Mouse (Mus musculus) CH12.LX (cell line): ENCODE data around the gene Foxp1. TPM values are rescaled to one million over a fixed set of nuclear protein-coding genes. Genes with fewer than 3 reads are reported as not detected.

Experiments
- DNase-seq: peaks from one replicate; pipeline ENCODE4 v3.0.0-alpha.2; 2013; ENCODE audit errors: extremely low read depth
- H3K27ac ChIP-seq: 2 replicates; pipeline ENCODE4 v1.5.1; 2012; ENCODE audit warnings: low read depth, mild to moderate bottlenecking, control low read depth, moderate library complexity; ENCODE audit not compliant: insufficient read depth
- H3K27me3 ChIP-seq: replicated peaks from 2 replicates; pipeline ENCODE3; 2012; ENCODE audit warnings: inconsistent platforms
- H3K36me3 ChIP-seq, 2 experiments: replicated peaks in 1 of 2; 2 replicates each; pipeline versions ENCODE3 to v1.6.1; 2012; ENCODE audit warnings: inconsistent platforms in 1 of 2, low read length in 1 of 2, mild to moderate bottlenecking in 1 of 2, mixed read lengths in 1 of 2, moderate library complexity in 1 of 2; ENCODE audit not compliant: control insufficient read depth in 1 of 2, insufficient read depth in 1 of 2
- H3K4me1 ChIP-seq, 2 experiments: 2 replicates each; pipeline ENCODE4 v1.6.1; 2012; ENCODE audit warnings: inconsistent platforms in 1 of 2, moderate library complexity in 1 of 2; ENCODE audit not compliant: insufficient read depth in 2 of 2, control insufficient read depth in 1 of 2
- H3K4me2 ChIP-seq: 2 replicates; pipeline ENCODE4 v1.6.1; 2012; ENCODE audit warnings: low read depth, mild to moderate bottlenecking, control low read depth; ENCODE audit not compliant: poor library complexity, insufficient read depth, severe bottlenecking
- H3K4me3 ChIP-seq, 3 experiments: fragments of 150-350 bp in 1 of 3; sonication (generic) in 1 of 3; replicated peaks in 1 of 3; 2 replicates each; pipeline versions ENCODE3 to v1.5.1; 2011 to 2012; ENCODE audit warnings: low read depth in 2 of 3, low read length in 2 of 3, mild to moderate bottlenecking in 2 of 3, moderate library complexity in 2 of 3, control low read depth in 1 of 3, improper control_type of control experiment in 1 of 3, inconsistent platforms in 1 of 3, mixed read lengths in 1 of 3; ENCODE audit not compliant: poor library complexity in 1 of 3
- H3K79me2 ChIP-seq: replicated peaks from 2 replicates; pipeline ENCODE4 v1.6.1; 2012; ENCODE audit warnings: mild to moderate bottlenecking, moderate library complexity; ENCODE audit not compliant: control insufficient read depth, poor library complexity, insufficient read depth, severe bottlenecking; ENCODE audit errors: extremely low read depth
- H3K9ac ChIP-seq: 2 replicates; pipeline ENCODE4 v1.6.1; 2012; ENCODE audit warnings: low read depth, mild to moderate bottlenecking, control low read depth, moderate library complexity; ENCODE audit not compliant: insufficient read depth
- H3K9me3 ChIP-seq: replicated peaks from 2 replicates; pipeline ENCODE3; 2012; ENCODE audit warnings: low read length, inconsistent platforms, mixed read lengths
- BHLHE40 ChIP-seq: IDR thresholded peaks from 2 replicates; pipeline ENCODE4 v1.6.1; 2011; ENCODE audit warnings: mild to moderate bottlenecking, low read depth, low read length, improper control_type of control experiment
- ELF1 ChIP-seq: IDR thresholded peaks from 2 replicates; pipeline ENCODE4 v1.6.1; 2014; ENCODE audit warnings: low read depth, mild to moderate bottlenecking, inconsistent platforms, low read length, improper control_type of control experiment
- EP300 ChIP-seq: IDR thresholded peaks from 2 replicates; pipeline ENCODE4 v1.6.1; 2011; ENCODE audit warnings: low read length, improper control_type of control experiment
- ETS1 ChIP-seq: conservative IDR thresholded peaks from 2 replicates; pipeline ENCODE4 v1.6.1; 2012; ENCODE audit warnings: low read depth, mild to moderate bottlenecking, inconsistent platforms, low read length, improper control_type of control experiment, moderate library complexity
- GABPA ChIP-seq: IDR thresholded peaks from 2 replicates; pipeline ENCODE4 v1.6.1; 2012; ENCODE audit warnings: low read depth, low read length, improper control_type of control experiment, inconsistent platforms; ENCODE audit not compliant: insufficient replicate concordance
- HCFC1 ChIP-seq: IDR thresholded peaks from 2 replicates; pipeline ENCODE4 v1.6.1; 2012; ENCODE audit warnings: low read depth, mild to moderate bottlenecking, inconsistent platforms, low read length, improper control_type of control experiment
- JUND ChIP-seq: conservative IDR thresholded peaks from 2 replicates; pipeline ENCODE4 v1.6.1; 2011; ENCODE audit warnings: low read depth, low read length, improper control_type of control experiment
- KAT2A ChIP-seq: IDR thresholded peaks from 2 replicates; pipeline ENCODE4 v1.6.1; 2012; ENCODE audit warnings: low read length, improper control_type of control experiment, inconsistent platforms; ENCODE audit not compliant: insufficient replicate concordance
- MAZ ChIP-seq: IDR thresholded peaks from 2 replicates; pipeline ENCODE4 v1.6.1; 2012; ENCODE audit warnings: low read depth, mild to moderate bottlenecking, inconsistent platforms, low read length, improper control_type of control experiment, moderate library complexity
- MEF2A ChIP-seq: IDR thresholded peaks from 2 replicates; pipeline ENCODE4 v1.6.1; 2014; ENCODE audit warnings: low read depth, mild to moderate bottlenecking, inconsistent platforms, low read length, improper control_type of control experiment, borderline replicate concordance
- NELFE ChIP-seq: IDR thresholded peaks from 2 replicates; pipeline ENCODE4 v1.6.1; 2011; ENCODE audit warnings: low read depth, low read length, improper control_type of control experiment
- POLR2A ChIP-seq: IDR thresholded peaks from 2 replicates; pipeline ENCODE4 v1.6.1; 2011; ENCODE audit warnings: low read depth, mild to moderate bottlenecking, improper control_type of control experiment, low read length
- SIN3A ChIP-seq: IDR thresholded peaks from 2 replicates; pipeline ENCODE4 v1.6.1; 2012; ENCODE audit warnings: low read length, improper control_type of control experiment, inconsistent platforms
- TBP ChIP-seq: conservative IDR thresholded peaks from 2 replicates; pipeline ENCODE4 v1.6.1; 2011; ENCODE audit warnings: low read depth, low read length, improper control_type of control experiment
- TCF12 ChIP-seq: IDR thresholded peaks from 2 replicates; pipeline ENCODE4 v1.6.1; 2014; ENCODE audit warnings: low read depth, mild to moderate bottlenecking, inconsistent platforms, low read length, improper control_type of control experiment
- UBTF ChIP-seq: IDR thresholded peaks from 2 replicates; pipeline ENCODE4 v1.6.1; 2012; ENCODE audit warnings: low read depth, mild to moderate bottlenecking, inconsistent platforms, low read length, improper control_type of control experiment, moderate library complexity
- ZKSCAN1 ChIP-seq: IDR thresholded peaks from 2 replicates; pipeline ENCODE4 v1.6.1; 2012; ENCODE audit warnings: low read depth, inconsistent platforms, low read length, improper control_type of control experiment, borderline replicate concordance
- ZMIZ1 ChIP-seq: IDR thresholded peaks from 2 replicates; pipeline ENCODE4 v1.6.1; 2012; ENCODE audit warnings: low read depth, mild to moderate bottlenecking, inconsistent platforms, low read length, improper control_type of control experiment
- ZNF384 ChIP-seq: IDR thresholded peaks from 2 replicates; pipeline ENCODE4 v1.6.1; 2012; ENCODE audit warnings: low read depth, low read length, improper control_type of control experiment, inconsistent platforms
- dilution Hi-C: fragments of 300-500 bp; cut with MboI; formaldehyde crosslinking; loops from 2 replicates; pipeline ENCODE4 v1.14.3; 2020; ENCODE audit warnings: low sequenced_read_pairs; ENCODE audit not compliant: extremely low pct_unique_long_range_greater_than_20kb, extremely low pct_ligation_motif_present
- in situ Hi-C: fragments of 300-500 bp; cut with MboI; formaldehyde crosslinking; loops from 3 replicates; pipeline ENCODE4 v1.14.3; 2019; ENCODE audit warnings: low sequenced_read_pairs, low pct_ligation_motif_present, low pct_unique_long_range_greater_than_20kb, mixed read lengths
- polyA plus RNA-seq: library from polyadenylated mRNA; unstranded; fragments of >175 nt; gene quantifications from 2 replicates; pipeline ENCODE4 v1.2.1, GENCODE M21; 2012; ENCODE audit warnings: low read depth; ENCODE audit not compliant: insufficient read length
- total RNA-seq, 2 experiments: library from RNA; depleted of rRNA; stranded (reverse); fragments of 300-350 nt in 1 of 2; fragments of >200 nt in 1 of 2; gene quantifications; 2 replicates each; pipeline ENCODE4 v1.2.3; 2012 to 2014

Gene Foxp1
- total and polyA plus RNA-seq, 3 experiments: 66.5 to 105 (median 87.4) TPM

DNA sequence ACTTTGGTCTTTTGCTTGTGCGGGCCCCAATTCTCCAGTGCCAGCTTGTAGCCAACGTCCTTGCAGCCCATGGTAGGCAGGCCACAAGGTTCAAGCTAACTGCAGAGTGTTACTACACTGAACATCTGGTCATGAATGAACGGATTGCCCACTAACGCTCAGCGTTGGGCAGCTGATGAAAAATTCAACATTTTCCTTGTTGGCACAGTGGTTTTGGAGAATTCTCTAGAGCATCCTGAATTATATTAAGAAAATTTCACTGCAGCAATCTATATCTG is 183.2 kb downstream of the Foxp1 start:
- Histone ChIP-seq H3K9me3 (no peaks in the 10 kb centered on the region), H3K4me3 (peak overlapping the region; percentile 18 to 30 (median 26)), H3K79me2 (peaks cover 11% of the 10 kb centered on the region), H3K27ac (peak overlapping the region; percentile 90), H3K36me3 (no peaks in the 10 kb centered on the region), H3K27me3 (no peaks in the 10 kb centered on the region), H3K4me2 (peak overlapping the region; percentile 30), H3K9ac (peak overlapping the region; percentile 89), H3K4me1 (peaks cover 9 to 74% of the 10 kb centered on the region in 2 experiments)
- no peak for TF ChIP-seq ZKSCAN1
- no peak for TF ChIP-seq UBTF
- TF ChIP-seq TBP: peak; percentile 58; the same call in 1 of the 2 replicates
- no peak for TF ChIP-seq SIN3A
- TF ChIP-seq TCF12: peak; percentile 20; the same call in 1 of the 2 replicates
- TF ChIP-seq POLR2A: peak; percentile 31; the same call in 1 of the 2 replicates
- 0 out of 2 replicates have a peak, but pooled peaks have one; percentile 33 for TF ChIP-seq ELF1
- no peak for TF ChIP-seq MAZ
- TF ChIP-seq HCFC1: no peak
- no peak for DNase-seq
- in situ Hi-C loops: loop anchor here (5.0 kb wide), 1 partner anchor 48 kb away; no protein-coding TSS in a partner anchor
- dilution Hi-C loops: no loop called here

GRCm38 (mm10) chr6:99338593-99339342 is 183.8 kb downstream of the Foxp1 start:
- no peaks in the 10 kb centered on the region for H3K27me3 ChIP-seq
- TF ChIP-seq MEF2A: peak; percentile 80; the same call in 1 of the 2 replicates
- TF ChIP-seq ETS1: peak; percentile 5; the same call in 1 of the 2 replicates
- TF ChIP-seq ZMIZ1: no peak
- TF ChIP-seq KAT2A: no peak
- TF ChIP-seq JUND: 0 out of 2 replicates have a peak, but pooled peaks have one; percentile 13
- 0 out of 2 replicates have a peak, but pooled peaks have one; percentile 3 for TF ChIP-seq NELFE
- TF ChIP-seq ZNF384: peak; percentile 94
- peak; percentile 40; the same call in 1 of the 2 replicates for TF ChIP-seq SIN3A
- no peak for TF ChIP-seq GABPA
- TF ChIP-seq BHLHE40: peak; percentile 2; the same call in 1 of the 2 replicates
- TF ChIP-seq EP300: peak; percentile 52; the same call in 1 of the 2 replicates
- no peak for DNase-seq
- no peaks in the 10 kb centered on the region for H3K9me3 ChIP-seq
- H3K4me2 ChIP-seq: peak overlapping the region; percentile 88
- in situ Hi-C loops (loop anchor here (5.0 kb wide), 1 partner anchor 49 kb away; no protein-coding TSS in a partner anchor), dilution Hi-C loops (no loop called here)
- peaks cover 11% of the 10 kb centered on the region for H3K79me2 ChIP-seq
- peak overlapping the region; percentile 26 to 77 (median 29) for H3K4me3 ChIP-seq
- H3K27ac ChIP-seq: peak overlapping the region; percentile 100
- no peaks in the 10 kb centered on the region for H3K36me3 ChIP-seq
- H3K9ac ChIP-seq: peak overlapping the region; percentile 89
- peaks cover 12 to 79% of the 10 kb centered on the region in 2 experiments for H3K4me1 ChIP-seq
